Mouse (Mus musculus) ES-Bruce4 (cell line): ENCODE data around the gene Rpl27. TPM values are rescaled to one million over a fixed set of nuclear protein-coding genes. Genes with fewer than 3 reads are reported as not detected.
"Not testable (repeated sequence)": the region's sequence is repeated elsewhere in the genome, so short reads cannot be mapped to it uniquely, and the experiment has no call there.

Experiments
- H3K27ac ChIP-seq: 2 replicates; pipeline ENCODE4 v1.5.1; 2012; ENCODE audit warnings: low read length, inconsistent platforms; ENCODE audit not compliant: insufficient read depth
- H3K27me3 ChIP-seq: 2 replicates; pipeline ENCODE4 v1.6.1; 2012; ENCODE audit warnings: mild to moderate bottlenecking, low read length, inconsistent platforms; ENCODE audit not compliant: control insufficient read depth, poor library complexity, insufficient read depth, severe bottlenecking
- H3K36me3 ChIP-seq: 2 replicates; pipeline ENCODE4 v1.6.1; 2012; ENCODE audit warnings: inconsistent platforms, mild to moderate bottlenecking, low read length, moderate library complexity; ENCODE audit not compliant: control insufficient read depth, poor library complexity, insufficient read depth, severe bottlenecking
- H3K4me1 ChIP-seq: one replicate; pipeline ENCODE4 v1.8.1; 2011; ENCODE audit warnings: low read length; ENCODE audit not compliant: control insufficient read depth, insufficient read depth
- H3K4me3 ChIP-seq: 2 replicates; pipeline ENCODE4 v1.5.1; 2011; ENCODE audit warnings: low read depth, mild to moderate bottlenecking, low read length
- H3K9ac ChIP-seq: 2 replicates; pipeline ENCODE4 v1.6.1; 2012; ENCODE audit warnings: low read depth, mild to moderate bottlenecking, inconsistent platforms; ENCODE audit not compliant: poor library complexity, severe bottlenecking
- H3K9me3 ChIP-seq: replicated peaks from 2 replicates; pipeline ENCODE4 v1.6.1; 2012; ENCODE audit warnings: mild to moderate bottlenecking, low read length, inconsistent platforms; ENCODE audit not compliant: control insufficient read depth, poor library complexity, insufficient read depth, severe bottlenecking
- CTCF ChIP-seq: IDR thresholded peaks from one replicate; pipeline ENCODE4 v1.8.1; 2011; ENCODE audit warnings: low read depth, low read length
- EP300 ChIP-seq: IDR thresholded peaks from 2 replicates; pipeline ENCODE4 v1.6.1; 2011; ENCODE audit warnings: low read depth, low read length; ENCODE audit not compliant: insufficient read depth
- POLR2A ChIP-seq: IDR thresholded peaks from one replicate; pipeline ENCODE4 v1.8.1; 2011; ENCODE audit warnings: low read length; ENCODE audit not compliant: insufficient read depth
- polyA plus RNA-seq: library from polyadenylated mRNA; stranded (reverse); fragments of >200 nt; gene quantifications from 2 replicates; pipeline ENCODE4 v1.2.4, GENCODE M21; 2011; ENCODE audit warnings: low read depth; ENCODE audit not compliant: missing spikeins, insufficient read depth, insufficient read length

The Rpl27 gene
- polyA plus RNA-seq, 1 experiment: 1,249 TPM

DNA sequence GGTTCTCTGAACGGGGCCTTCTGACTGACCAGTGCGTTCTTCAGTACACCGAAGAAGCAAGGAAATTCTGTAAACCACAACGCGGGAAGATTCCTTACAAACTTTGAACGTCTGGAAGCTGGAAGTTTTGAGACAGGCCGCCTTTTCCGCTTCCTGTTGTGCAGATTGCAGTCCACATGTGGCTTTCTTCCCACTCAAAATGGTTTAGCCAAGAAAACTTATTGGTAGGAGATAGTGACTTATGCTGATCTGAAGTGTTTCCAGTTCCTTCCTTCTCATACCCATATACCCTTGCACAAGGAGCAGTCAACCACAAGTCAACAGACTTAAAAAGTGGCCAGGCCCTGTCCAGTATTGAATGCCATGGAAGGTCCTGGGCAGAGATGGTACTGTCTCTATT, 15.9 kb upstream of the Rpl27 start:
- H3K36me3 ChIP-seq: no peaks in the 10 kb centered on the region
- no peaks in the 10 kb centered on the region for H3K9me3 ChIP-seq
- no peak overlapping the region for H3K9ac ChIP-seq
- H3K4me1 ChIP-seq: no peaks in the 10 kb centered on the region
- H3K27ac ChIP-seq: no peak overlapping the region
- no peaks in the 10 kb centered on the region for H3K27me3 ChIP-seq
- H3K4me3 ChIP-seq: no peak overlapping the region
- TF ChIP-seq POLR2A (no peak), CTCF (no peak), EP300 (no peak)

- Histone ChIP-seq H3K4me3 (no peak overlapping the region), H3K9me3 (no peaks in the 10 kb centered on the region), H3K36me3 (0 out of 2 replicates have a peak, but pooled peaks cover 2% of the 10 kb centered on the region), H3K4me1 (no peaks in the 10 kb centered on the region), H3K9ac (no peak overlapping the region), H3K27ac (no peak overlapping the region), H3K27me3 (no peaks in the 10 kb centered on the region)
- TF ChIP-seq POLR2A (no peak), EP300 (no peak), CTCF (no peak)
Observed at GRCm38 (mm10) chr11:101431327-101431726, 10.8 kb upstream of the Rpl27 start.

GRCm38 (mm10) chr11:101433396-101433795, 8.7 kb upstream of the Rpl27 start:
- Histone ChIP-seq H3K36me3 (0 out of 2 replicates have a peak, but pooled peaks cover 2% of the 10 kb centered on the region), H3K4me1 (peaks cover 3% of the 10 kb centered on the region), H3K4me3 (no peak overlapping the region), H3K27ac (no peak overlapping the region), H3K9me3 (no peaks in the 10 kb centered on the region), H3K9ac (no peak overlapping the region), H3K27me3 (no peaks in the 10 kb centered on the region)
- TF ChIP-seq EP300 (no peak), POLR2A (no peak), CTCF (no peak)

- Histone ChIP-seq H3K27ac (no peak overlapping the region), H3K4me3 (no peak overlapping the region), H3K27me3 (no peaks in the 10 kb centered on the region), H3K36me3 (0 out of 2 replicates have a peak, but pooled peaks cover 2% of the 10 kb centered on the region), H3K4me1 (peaks cover 3% of the 10 kb centered on the region), H3K9ac (no peak overlapping the region), H3K9me3 (no peaks in the 10 kb centered on the region)
- no peak for TF ChIP-seq CTCF
- no peak for TF ChIP-seq POLR2A
- TF ChIP-seq EP300: no peak
Observed at GRCm38 (mm10) chr11:101435831-101436230, 6.3 kb upstream of the Rpl27 start.

GRCm38 (mm10) chr11:101436916-101437315, 5.2 kb upstream of the Rpl27 start:
- Histone ChIP-seq H3K4me1 (peaks cover 3% of the 10 kb centered on the region), H3K27ac (no peak overlapping the region), H3K27me3 (no peaks in the 10 kb centered on the region), H3K9ac (no peak overlapping the region), H3K4me3 (no peak overlapping the region), H3K9me3 (no peaks in the 10 kb centered on the region), H3K36me3 (0 out of 2 replicates have a peak, but pooled peaks cover 2% of the 10 kb centered on the region)
- TF ChIP-seq EP300: no peak
- no peak for TF ChIP-seq CTCF
- TF ChIP-seq POLR2A: no peak

DNA sequence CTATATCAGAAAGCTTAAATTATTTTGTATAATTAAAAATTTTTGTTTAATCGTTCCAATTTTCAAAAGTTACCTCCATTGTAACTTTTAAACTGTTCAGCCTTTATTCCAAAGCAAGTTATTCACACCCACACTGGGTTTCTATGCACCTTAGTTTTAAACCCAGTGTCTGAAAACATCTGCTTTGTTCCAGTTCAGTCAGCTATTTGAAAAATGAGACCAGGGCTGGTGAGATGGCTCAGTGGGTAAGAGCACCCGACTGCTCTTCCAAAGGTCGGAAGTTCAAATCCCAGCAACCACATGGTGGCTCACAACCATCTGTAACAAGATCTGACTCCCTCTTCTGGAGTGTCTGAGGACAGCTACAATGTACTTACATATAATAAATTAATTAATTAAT, 4.1 kb upstream of the Rpl27 start:
- H3K9ac ChIP-seq, H3K4me3 ChIP-seq, H3K27ac ChIP-seq, H3K36me3 ChIP-seq, H3K4me1 ChIP-seq, H3K27me3 ChIP-seq, H3K9me3 ChIP-seq: not testable (repeated sequence)

DNA sequence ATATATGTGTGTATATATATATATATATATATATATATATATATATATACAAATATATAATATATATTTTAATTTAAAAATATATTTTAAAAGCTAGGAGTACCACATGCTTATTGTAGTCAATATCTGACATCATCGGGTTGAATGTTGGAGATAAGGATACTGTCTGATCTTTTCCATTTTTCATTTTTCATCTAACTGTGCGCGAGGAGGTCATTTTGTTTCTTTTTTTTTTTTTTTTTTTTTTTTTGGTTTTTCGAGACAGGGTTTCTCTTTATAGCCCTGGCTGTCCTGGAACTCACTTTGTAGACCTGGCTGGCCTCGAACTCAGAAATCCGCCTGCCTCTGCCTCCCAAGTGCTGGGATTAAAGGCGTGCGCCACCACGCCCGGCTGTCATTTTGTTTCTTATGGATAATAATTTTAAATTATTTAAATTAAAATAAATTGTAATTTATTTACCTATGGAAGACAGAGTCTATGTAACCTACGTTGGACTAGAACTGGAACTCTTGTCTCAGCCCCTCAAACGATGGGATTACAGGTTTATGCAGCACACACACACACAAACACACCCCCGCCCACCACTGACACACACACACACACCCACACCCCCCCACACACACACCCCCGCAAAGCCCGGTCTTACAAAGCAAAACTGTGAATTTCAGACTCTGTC, 510 bp upstream of the Rpl27 start:
- H3K9ac ChIP-seq, H3K9me3 ChIP-seq, H3K27ac ChIP-seq, H3K27me3 ChIP-seq, H3K4me1 ChIP-seq: not testable (repeated sequence)
- peaks cover 29% of the 10 kb centered on the region for H3K36me3 ChIP-seq
- H3K4me3 ChIP-seq: peak overlapping the region; percentile 40
